Mouse (Mus musculus) R1 (cell line): ENCODE data around the gene Cryaa.

Source experiments
- DNase-seq: peaks from one replicate; pipeline ENCODE4 v3.0.0-alpha.2; 2018; ENCODE audit warnings: low read depth, low spot score

The Cryaa gene

DNA sequence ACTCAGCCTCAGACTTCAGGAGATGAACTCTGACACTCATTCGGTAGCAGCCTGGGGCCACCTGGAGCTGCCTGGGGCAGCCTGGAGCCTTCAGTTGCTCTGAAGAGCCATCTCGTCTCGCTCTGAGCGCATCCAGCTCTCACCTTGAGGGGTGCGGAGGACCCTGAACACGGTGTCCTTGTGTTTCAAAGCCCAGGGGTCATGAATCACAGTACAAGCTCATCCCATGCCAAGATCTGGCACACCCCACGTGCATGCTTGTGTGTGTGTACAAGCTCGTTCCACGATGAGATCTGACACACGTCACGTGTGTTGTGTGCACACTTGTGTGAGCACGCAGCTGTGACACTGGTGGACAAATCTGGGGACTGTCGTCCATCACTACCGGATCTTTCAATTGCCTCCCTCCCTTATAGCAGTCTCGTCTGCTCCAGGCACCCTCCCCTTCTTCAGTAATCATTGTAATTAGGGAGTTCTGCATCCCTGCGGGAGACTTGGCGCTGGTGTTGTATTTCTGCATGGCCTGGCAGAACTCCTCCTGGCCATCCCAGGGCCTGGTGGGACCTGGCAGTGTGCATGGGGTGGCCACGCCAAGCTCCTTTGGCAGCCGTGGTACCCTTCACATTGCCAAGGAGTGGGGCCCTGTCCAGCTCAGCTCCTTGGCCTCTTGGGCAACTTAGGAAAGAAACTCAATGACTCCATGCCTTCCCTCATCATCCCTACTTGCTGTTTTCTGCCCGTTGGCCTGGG is 27.8 kb downstream of the Cryaa start:
- no peak for DNase-seq

GRCm38 (mm10) chr17:31709121-31709741 is 31.6 kb downstream of the Cryaa start:
- DNase-seq, result peak; percentile 73

- DNase-seq, result no peak
These were observed 32.8 kb downstream of the Cryaa start for GRCm38 (mm10) chr17:31710455-31710854.

GRCm38 (mm10) chr17:31713709-31714108 is 36.1 kb downstream of the Cryaa start:
- no peak for DNase-seq

- DNase-seq, result no peak
These were observed 36.5 kb downstream of the Cryaa start for GRCm38 (mm10) chr17:31714125-31714524.

DNA sequence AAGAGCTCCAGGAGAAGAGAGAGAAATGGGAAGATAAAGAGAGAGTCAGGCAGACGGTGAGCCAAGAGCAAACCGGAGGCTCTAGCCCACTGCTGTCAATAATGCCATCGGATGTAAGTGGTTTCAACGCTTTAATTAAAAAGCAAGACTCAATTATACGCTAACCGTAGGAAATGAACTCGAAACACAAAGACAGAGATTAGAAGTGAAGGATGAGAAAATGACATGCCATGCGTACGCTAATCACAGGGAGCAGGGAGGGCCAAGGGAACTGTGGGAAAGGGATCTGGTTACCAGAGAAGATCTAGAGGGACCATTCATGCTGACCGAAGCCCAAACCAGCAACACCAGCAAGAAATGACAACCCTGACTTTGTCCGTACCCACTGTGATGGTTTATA is 37.4 kb downstream of the Cryaa start:
- DNase-seq, result no peak

- DNase-seq, result no peak
These were observed 44.0 kb downstream of the Cryaa start for GRCm38 (mm10) chr17:31721637-31722036.

DNA sequence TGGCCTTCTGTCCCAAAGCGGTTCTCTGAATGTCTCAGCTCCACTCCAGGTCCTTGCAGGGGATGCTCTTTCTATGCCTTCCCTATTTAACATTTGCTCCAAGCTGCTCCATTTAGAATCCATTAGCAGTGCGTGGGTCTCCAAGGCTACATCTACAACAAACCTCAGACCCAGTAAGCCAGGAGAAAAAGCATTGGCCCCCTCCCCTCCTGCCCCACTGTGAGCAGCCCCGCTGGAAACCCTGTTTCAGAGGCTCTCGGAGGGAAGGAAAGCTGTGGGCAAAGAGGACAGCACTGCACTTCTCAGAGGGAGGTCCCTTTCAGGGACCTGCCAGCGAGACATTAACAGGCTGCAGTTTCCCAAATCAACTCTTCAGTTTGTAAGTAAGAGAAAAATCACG is 47.8 kb downstream of the Cryaa start:
- DNase-seq, result no peak

GRCm38 (mm10) chr17:31726216-31726615 is 48.6 kb downstream of the Cryaa start:
- no peak for DNase-seq

DNA sequence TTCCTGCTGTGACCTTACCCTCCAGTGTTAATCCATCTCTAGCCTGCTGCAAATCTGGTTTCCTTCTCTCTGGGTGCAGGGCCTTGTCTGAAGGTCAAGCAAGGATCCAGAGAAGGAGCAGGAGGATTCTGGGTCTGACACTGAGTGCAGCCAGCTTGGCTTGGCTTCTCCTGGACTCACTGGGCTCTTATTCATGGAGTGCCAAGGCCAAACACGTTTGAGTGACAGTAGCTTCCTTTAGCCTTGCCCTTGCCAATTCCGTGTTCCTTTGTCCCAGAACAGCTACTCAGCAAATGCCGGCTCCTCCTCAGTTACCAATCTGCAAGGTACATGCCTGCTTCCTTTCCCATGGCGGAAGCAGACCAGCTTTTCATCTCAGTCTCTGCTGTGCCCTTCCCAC is 49.6 kb downstream of the Cryaa start:
- no peak for DNase-seq

- DNase-seq, result no peak
These were observed 50.4 kb downstream of the Cryaa start for GRCm38 (mm10) chr17:31728043-31728442.

DNA sequence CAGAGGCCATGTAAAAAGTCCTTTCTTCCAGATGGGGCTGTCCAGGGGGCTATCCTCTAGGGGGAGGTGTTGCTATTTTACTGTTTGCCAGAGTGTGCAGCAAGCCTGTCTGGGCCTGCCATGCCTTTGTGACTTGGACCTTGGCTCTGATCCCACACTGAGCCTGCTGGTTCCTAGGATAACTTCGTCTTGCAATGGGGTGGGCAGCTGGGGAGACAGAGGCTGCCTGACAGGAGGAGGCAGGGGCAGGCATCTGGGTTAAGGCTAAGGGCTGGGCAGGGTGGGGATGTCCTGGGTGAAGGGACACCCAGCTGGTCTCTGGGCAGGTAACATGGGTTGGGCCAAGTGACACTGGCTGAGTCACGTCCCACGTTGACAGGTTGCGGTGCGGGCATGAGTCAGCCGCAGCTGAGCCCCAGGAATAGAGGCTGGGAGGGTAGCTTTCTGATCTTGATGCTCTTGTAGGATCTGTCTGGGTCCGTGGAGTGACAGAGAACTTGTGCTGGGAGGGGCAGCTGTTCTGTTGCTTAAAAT is 51.4 kb downstream of the Cryaa start:
- no peak for DNase-seq

DNA sequence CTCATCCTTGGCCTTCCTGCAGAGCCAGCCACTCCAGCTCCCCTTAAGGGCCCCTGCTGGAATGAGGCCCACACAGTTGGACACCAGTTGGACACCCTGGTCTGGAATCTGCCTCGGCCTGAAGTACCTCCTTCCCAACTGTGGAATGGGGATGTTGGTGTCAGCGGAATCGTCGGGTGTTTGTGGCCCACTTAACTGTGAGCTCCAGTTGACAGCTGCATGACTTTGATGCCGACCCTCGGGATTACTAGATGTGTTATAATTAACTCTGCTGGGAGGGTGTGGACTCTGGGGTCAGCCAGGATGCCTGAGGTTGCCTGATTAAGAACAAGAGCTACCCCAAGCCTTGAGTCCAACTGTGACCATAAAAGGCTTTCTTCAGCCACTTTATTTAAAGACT is 53.4 kb downstream of the Cryaa start:
- DNase-seq, result no peak
